Mouse (Mus musculus): ENCODE results near the gene Slc35a5. TPM values are rescaled to one million over a fixed set of nuclear protein-coding genes. Genes with fewer than 3 reads are reported as not detected.

Slc35a5 gene
- total RNA-seq (2014; rRNA removed) (28.7 and 34.7 TPM in 2 replicates), polyA plus RNA-seq (2015; fragmentation: Nextera tagmentation; extraction: Ambion mirVana) (25.2 and 29.4 TPM in 2 replicates)

- Histone ChIP-seq H3K36me3 (ENCODE audit: insufficient read depth) (no peaks in the 10 kb centered on the region), H3K4me1 (ENCODE audit: insufficient read depth) (peaks cover 4% of the 10 kb centered on the region; the same call in 1 of the 2 replicates), H3K9me3 (ENCODE audit: low read length) (no peaks in the 10 kb centered on the region), H3K9ac (peak within 1 kb of the TSS; percentile 82), H3K4me2 (ENCODE audit: low read depth) (peak within 1 kb of the TSS; percentile 74), H3K4me3 (ENCODE audit: low read depth, low read length) (peak within 1 kb of the TSS; percentile 77), H3K27ac (ENCODE audit: low read depth, low read length) (peak within 1 kb of the TSS; percentile 93), H3K27me3 (ENCODE audit: insufficient read depth, low read length) (no peaks in the 10 kb centered on the region)
- DNase-seq (peak; percentile 99), ATAC-seq (peak; percentile 99)
- TF ChIP-seq CTCF (IDR thresholded peaks at IDR 0.05; ENCODE audit: low read depth) = no peak
- under 1% methylated on average over 51 of the region's 64 CpGs for WGBS
Observed at GRCm38 (mm10) chr16:45158522-45159388, at the start of gene Slc35a5, which contains the start of gene Atg3. TSS of gene Slc35a5 (minus strand) at chr16:45158706. TSS of gene Atg3 (plus strand) at chr16:45158785.

GRCm38 (mm10) chr16:45204859-45205670 is 46.6 kb upstream of the Slc35a5 start:
- DNase-seq = no peak
- ATAC-seq = no peak
- Histone ChIP-seq H3K9ac (no peak overlapping the region), H3K4me2 (ENCODE audit: low read depth) (no peak overlapping the region), H3K9me3 (ENCODE audit: low read length) (no peaks in the 10 kb centered on the region), H3K4me1 (ENCODE audit: insufficient read depth) (no peaks in the 10 kb centered on the region), H3K4me3 (ENCODE audit: low read depth, low read length) (no peak overlapping the region), H3K27me3 (ENCODE audit: insufficient read depth, low read length) (no peaks in the 10 kb centered on the region), H3K27ac (ENCODE audit: low read depth, low read length) (no peak overlapping the region), H3K36me3 (ENCODE audit: insufficient read depth) (no peaks in the 10 kb centered on the region)
- 73% methylated on average over 12 of the region's 12 CpGs for WGBS
- no peak for TF ChIP-seq CTCF (IDR thresholded peaks at IDR 0.05; ENCODE audit: low read depth)

GRCm38 (mm10) chr16:45204438-45204837 is 45.9 kb upstream of the Slc35a5 start:
- DNase-seq = no peak
- no peak overlapping the region for H3K4me2 ChIP-seq (ENCODE audit: low read depth)
- no peaks in the 10 kb centered on the region for H3K4me1 ChIP-seq (ENCODE audit: insufficient read depth)
- no peaks in the 10 kb centered on the region for H3K9me3 ChIP-seq (ENCODE audit: low read length)
- no peak for ATAC-seq
- H3K27ac ChIP-seq (ENCODE audit: low read depth, low read length) = no peak overlapping the region
- no peak for TF ChIP-seq CTCF (IDR thresholded peaks at IDR 0.05; ENCODE audit: low read depth)
- no peak overlapping the region for H3K9ac ChIP-seq
- H3K4me3 ChIP-seq (ENCODE audit: low read depth, low read length) = no peak overlapping the region
- no peaks in the 10 kb centered on the region for H3K27me3 ChIP-seq (ENCODE audit: insufficient read depth, low read length)
- H3K36me3 ChIP-seq (ENCODE audit: insufficient read depth) = no peaks in the 10 kb centered on the region
- WGBS = 89% methylated on average over 4 of the region's 4 CpGs

GRCm38 (mm10) chr16:45201395-45201794 is 42.9 kb upstream of the Slc35a5 start:
- Histone ChIP-seq H3K9me3 (ENCODE audit: low read length) (no peaks in the 10 kb centered on the region), H3K4me2 (ENCODE audit: low read depth) (no peak overlapping the region), H3K9ac (no peak overlapping the region), H3K4me3 (ENCODE audit: low read depth, low read length) (no peak overlapping the region), H3K27ac (ENCODE audit: low read depth, low read length) (no peak overlapping the region), H3K4me1 (ENCODE audit: insufficient read depth) (no peaks in the 10 kb centered on the region), H3K36me3 (ENCODE audit: insufficient read depth) (no peaks in the 10 kb centered on the region), H3K27me3 (ENCODE audit: insufficient read depth, low read length) (no peaks in the 10 kb centered on the region)
- no peak for DNase-seq
- TF ChIP-seq CTCF (IDR thresholded peaks at IDR 0.05; ENCODE audit: low read depth) = no peak
- ATAC-seq = no peak
- 85% methylated on average over 2 of the region's 2 CpGs for WGBS

- Histone ChIP-seq H3K27me3 (ENCODE audit: insufficient read depth, low read length) (no peaks in the 10 kb centered on the region), H3K4me1 (ENCODE audit: insufficient read depth) (no peaks in the 10 kb centered on the region), H3K4me2 (ENCODE audit: low read depth) (no peak overlapping the region), H3K36me3 (ENCODE audit: insufficient read depth) (0 out of 2 replicates have a peak, but pooled peaks cover 3% of the 10 kb centered on the region), H3K9me3 (ENCODE audit: low read length) (no peaks in the 10 kb centered on the region), H3K27ac (ENCODE audit: low read depth, low read length) (no peak overlapping the region), H3K4me3 (ENCODE audit: low read depth, low read length) (no peak overlapping the region), H3K9ac (no peak overlapping the region)
- DNase-seq (peak; percentile 93), ATAC-seq (peak; percentile 90)
- WGBS = 24% methylated on average over 6 of the region's 6 CpGs
- TF ChIP-seq CTCF (IDR thresholded peaks at IDR 0.05; ENCODE audit: low read depth) = peak; percentile 93
Observed at GRCm38 (mm10) chr16:45196816-45197215, 38.3 kb upstream of the Slc35a5 start.

GRCm38 (mm10) chr16:45192613-45193012 is 34.1 kb upstream of the Slc35a5 start:
- ATAC-seq (peak; percentile 79), DNase-seq (peak; percentile 82)
- H3K36me3 ChIP-seq (ENCODE audit: insufficient read depth) = peaks cover 15% of the 10 kb centered on the region
- no peak overlapping the region for H3K9ac ChIP-seq
- no peak overlapping the region for H3K4me2 ChIP-seq (ENCODE audit: low read depth)
- H3K4me1 ChIP-seq (ENCODE audit: insufficient read depth) = no peaks in the 10 kb centered on the region
- peak; percentile 91 for TF ChIP-seq CTCF (IDR thresholded peaks at IDR 0.05; ENCODE audit: low read depth)
- no peak overlapping the region for H3K4me3 ChIP-seq (ENCODE audit: low read depth, low read length)
- no peak overlapping the region for H3K27ac ChIP-seq (ENCODE audit: low read depth, low read length)
- H3K9me3 ChIP-seq (ENCODE audit: low read length) = no peaks in the 10 kb centered on the region
- H3K27me3 ChIP-seq (ENCODE audit: insufficient read depth, low read length) = no peaks in the 10 kb centered on the region
- WGBS = 3% methylated on average over 1 of the region's 1 CpGs
